Mouse (Mus musculus) 3134 (cell line): ENCODE data around the gene Gm28042.

ENCODE experiments used
- DNase-seq: peaks from one replicate; pipeline ENCODE4 v3.0.0-alpha.2; 2011; ENCODE audit warnings: low spot score; ENCODE audit not compliant: insufficient read length; ENCODE audit errors: extremely low read depth

Gene Gm28042

DNA sequence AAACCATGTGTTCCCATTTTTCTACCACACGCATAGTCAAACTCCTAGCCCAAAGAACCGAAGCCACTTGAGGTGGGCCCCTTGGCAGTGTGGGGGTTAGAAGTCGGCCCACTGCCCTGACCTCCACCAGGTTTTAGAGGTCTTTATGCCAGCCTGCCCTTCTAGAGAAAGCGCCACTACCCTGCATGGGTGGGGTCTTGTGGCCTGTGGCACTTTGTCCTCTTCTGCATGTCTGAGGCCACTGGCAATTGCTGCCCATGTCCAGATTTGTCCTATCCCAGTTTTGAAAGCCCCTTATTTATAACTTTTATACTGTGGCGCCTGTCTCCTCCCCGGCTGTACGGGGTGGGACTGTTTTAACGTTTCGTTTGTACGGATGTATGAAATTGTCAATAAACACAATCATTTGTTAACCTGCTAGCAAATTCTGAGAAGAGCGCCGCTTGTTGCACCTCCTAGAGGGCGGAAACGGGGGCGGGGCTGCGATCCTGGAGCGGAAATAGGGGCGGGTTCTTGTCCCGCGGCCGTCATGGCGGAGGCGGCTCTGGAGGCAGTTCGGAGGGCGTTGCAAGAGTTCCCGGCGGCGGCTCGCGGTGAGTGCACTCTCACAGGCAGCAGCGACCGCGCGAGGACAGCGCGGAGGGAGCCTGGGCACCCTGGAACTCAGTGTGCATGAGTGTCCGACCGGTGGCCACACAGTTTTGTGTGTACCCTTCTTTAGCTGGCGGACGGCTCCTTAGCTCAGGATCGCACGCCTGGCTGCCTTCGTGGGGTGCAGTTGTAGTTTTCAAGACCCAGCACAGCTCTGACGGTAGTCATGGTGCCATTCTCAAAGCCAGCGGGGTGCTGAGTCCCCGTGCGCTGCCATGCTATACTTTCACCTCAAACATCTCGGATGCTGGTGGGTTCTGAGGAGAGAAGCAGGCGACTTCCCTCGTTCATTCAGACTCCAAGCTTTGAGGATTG lies at the start of gene Gm28042, which contains the start of gene Jmjd7:
TSS of gene Gm28042 (plus strand) at position 510 of the 966 bp plus-strand sequence.
TSS of gene Jmjd7 (plus strand) at position 500 of the 966 bp plus-strand sequence.
- peak; percentile 94 for DNase-seq

GRCm38 (mm10) chr2:119980343-119980986 lies 46.8 kb upstream of the Gm28042 start:
- no peak for DNase-seq

GRCm38 (mm10) chr2:119981631-119982030 lies 45.7 kb upstream of the Gm28042 start:
- DNase-seq, result no peak

DNA sequence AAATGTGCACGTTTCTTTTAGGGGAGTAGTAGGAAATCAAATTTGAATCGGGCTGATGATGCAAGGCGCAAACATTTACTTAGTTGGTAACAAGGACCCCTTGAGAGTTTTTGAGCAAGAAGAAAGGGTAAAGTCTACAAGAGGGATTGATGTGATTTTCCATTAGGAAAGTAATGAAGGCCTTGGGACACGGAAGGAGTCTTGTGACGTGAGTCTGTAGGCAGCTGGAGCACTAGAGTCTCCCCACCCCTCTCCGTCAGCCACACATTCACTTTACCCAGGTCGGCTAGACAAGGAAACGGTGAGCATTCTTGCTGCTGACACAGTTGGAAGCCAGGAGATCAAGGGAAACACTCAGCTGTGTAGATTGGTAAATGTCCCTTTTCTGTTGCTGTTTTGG lies 41.4 kb upstream of the Gm28042 start:
- DNase-seq, result no peak

DNA sequence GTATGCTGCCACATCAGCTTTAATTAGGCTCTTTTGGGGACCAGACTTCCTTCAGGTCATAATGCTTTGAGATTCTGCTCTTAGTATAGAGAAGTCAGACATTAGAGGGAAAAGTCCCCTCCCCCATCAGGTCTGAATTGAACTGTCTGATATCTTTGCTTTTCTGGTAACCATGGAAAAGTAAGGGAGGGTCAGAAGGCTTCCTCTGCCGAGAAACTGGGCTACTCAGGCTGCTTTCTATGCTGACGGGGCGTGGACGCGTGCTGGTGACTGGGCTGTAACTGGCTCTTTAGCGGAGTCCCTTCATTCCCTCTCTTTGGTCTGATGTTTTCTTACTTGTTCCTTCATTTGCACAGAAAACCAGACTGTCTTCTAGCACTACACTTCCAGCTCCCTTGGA lies 40.9 kb upstream of the Gm28042 start:
- no peak for DNase-seq

DNA sequence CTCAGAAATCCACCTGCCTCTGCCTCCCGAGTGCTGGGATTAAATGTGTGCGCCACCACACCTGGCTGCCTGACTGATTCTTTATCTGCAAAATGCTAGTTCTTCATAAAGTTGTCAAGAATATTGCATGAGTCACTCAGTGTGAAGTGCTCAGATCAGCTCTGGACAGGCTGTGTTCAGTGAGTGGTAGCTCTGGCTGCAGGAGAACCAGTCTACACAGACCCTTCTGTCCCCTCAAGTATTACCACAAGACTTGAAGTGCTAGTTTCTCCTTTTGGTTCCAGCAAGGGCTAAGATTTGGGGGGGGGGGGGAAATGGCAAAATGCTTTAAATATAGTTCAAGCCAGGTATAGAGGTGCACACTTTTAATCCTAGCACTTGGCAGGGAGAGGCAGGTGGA lies 39.9 kb upstream of the Gm28042 start:
- no peak for DNase-seq

GRCm38 (mm10) chr2:119988952-119989351 lies 38.3 kb upstream of the Gm28042 start:
- no peak for DNase-seq

DNA sequence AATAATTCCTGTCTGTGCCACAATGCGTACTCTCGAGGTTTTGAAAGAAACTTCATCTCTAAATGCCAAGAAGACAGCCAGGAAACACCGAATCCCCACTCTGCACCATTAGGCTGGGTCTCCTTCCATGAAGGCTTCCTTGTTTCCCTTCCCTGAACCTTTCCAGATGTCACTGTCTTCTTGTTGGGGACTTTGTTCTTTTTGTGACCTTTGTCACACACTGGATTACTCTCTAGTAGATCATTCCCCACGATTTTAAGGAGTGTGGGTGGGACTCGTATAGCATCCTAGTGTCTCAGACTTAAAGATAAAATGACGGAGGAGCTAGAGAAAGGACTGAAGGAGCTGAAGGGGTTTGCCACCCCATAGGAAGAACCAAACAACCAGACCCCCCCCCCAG lies 36.4 kb upstream of the Gm28042 start:
- no peak for DNase-seq

DNA sequence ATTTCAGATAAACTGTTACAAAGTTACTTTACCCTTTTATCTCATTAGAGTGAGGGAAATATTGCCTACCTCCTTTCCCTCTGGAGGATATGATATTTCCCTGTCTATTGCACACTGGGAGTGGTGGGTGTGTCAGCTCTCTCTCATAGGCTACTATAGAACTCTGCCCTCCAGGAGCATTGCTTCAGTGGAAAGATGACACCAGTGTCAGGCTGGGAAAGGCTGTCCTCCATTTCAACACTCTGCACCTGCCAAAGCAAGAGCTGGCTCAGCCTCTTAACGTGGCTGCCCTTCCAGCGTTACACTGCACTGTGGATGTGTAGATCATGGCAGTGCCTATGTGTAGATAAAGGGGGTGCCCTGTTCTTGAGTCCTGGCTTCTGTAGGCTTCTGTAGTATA lies 34.9 kb upstream of the Gm28042 start:
- no peak for DNase-seq

- DNase-seq, result no peak
Observed at GRCm38 (mm10) chr2:119993515-119993914, 33.8 kb upstream of the Gm28042 start.

DNA sequence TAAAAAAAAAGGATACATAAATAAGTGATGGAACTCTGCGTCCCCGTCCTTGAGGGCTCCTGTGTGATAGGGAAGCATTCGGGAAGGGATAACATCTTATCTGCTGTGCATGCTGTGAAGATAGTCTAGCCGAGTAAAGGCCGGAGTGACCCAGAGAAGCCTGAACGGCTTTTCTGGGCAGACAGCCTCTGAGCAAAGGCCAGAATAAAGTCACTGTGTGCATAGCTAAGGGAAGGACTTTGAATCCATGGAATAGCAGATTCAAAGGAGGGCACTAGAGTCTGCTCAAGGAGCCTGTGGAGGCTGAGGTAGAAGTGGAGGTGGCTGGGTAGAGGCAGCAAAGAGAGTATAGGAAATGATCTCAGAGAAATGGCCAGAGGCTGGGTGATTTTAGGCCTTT lies 32.5 kb upstream of the Gm28042 start:
- DNase-seq, result no peak

DNA sequence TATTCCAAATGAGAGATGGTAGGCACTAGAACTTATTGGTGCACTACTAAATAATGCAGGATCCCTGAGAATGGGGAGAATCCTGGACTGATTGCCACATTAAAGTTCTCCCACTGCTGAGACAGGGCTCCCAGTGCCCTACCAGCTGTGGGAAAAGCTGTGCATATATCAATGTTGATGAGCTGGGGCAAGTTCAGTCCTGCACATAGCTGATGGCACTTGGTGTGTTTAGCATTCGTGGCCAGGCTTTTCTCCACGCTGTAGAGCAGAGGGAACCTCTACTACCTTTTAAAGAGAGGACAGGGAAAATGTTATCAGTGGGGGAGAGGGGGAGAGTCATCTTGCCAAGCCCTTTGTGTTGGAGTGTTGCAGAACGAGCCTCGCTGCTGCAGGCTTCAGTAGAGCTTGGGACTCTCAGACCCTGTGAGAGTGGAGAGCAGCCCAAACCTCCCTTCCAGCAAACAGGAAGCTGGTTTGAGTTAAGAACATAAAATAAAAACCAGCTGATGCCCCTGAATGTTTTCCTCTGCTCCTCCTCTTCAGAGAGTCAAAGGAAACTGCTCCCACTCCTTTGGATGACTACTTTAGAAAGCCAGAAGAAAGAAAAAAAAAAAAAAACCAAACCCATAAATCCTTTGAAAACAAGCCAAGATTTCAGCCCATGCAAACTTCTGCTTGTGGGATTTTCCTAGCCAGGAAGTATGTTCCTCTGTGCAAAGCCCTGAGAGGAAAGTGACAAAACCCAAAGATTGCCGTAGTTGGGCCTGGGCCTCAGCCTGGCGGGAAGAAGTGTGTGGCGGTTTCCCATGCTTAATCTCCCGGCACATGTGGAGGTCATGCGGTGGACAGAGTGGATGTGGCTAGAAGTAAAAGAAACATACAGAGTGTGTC lies 31.7 kb upstream of the Gm28042 start:
- DNase-seq, result no peak

GRCm38 (mm10) chr2:119997354-119997753 lies 29.9 kb upstream of the Gm28042 start:
- no peak for DNase-seq

DNA sequence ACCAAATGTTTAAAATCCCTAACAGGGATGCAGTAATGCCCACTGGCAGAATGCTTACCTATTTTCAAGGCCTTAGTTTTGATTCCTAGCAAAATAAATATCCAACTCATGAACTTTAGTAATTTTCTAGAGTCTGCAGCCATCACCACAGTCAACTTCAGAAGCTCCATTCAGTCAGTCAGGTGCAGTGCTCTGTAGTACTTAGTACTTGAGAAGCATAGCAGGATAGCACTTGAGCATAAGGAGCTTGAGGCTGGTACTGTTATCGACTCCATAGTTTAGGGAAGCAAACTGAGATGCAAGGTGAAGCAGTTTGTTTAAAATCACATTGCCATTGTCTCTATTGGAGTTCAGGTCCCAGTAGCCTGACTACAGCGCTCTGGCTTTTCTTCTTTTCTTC lies 27.6 kb upstream of the Gm28042 start:
- DNase-seq, result no peak

- DNase-seq, result no peak
Observed at GRCm38 (mm10) chr2:120000882-120001584, 26.3 kb upstream of the Gm28042 start.

- DNase-seq, result no peak
Observed at GRCm38 (mm10) chr2:120001956-120002355, 25.3 kb upstream of the Gm28042 start.

GRCm38 (mm10) chr2:120003970-120004369 lies 23.3 kb upstream of the Gm28042 start:
- DNase-seq, result no peak

DNA sequence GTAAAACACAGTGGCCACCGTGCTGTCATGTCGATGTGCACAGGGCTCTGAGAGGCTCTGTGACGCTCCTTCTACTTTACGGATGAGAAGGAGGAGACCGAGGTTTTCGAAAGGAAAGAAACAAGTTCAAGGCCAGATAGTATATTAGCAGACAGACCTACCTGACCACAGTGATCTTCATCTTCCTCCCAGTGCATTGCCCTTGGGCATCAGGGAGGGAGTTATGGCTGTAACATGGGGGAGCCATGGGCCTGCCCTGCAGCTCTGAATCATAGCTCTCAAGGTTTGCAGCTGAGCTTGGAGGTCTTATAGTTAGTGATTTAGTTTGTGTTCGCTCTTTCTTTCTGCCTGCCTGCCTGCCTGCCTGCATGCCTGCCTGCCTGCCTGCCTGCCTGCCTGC lies 20.6 kb upstream of the Gm28042 start:
- DNase-seq, result no peak

GRCm38 (mm10) chr2:120007680-120008210 lies 19.5 kb upstream of the Gm28042 start:
- no peak for DNase-seq

DNA sequence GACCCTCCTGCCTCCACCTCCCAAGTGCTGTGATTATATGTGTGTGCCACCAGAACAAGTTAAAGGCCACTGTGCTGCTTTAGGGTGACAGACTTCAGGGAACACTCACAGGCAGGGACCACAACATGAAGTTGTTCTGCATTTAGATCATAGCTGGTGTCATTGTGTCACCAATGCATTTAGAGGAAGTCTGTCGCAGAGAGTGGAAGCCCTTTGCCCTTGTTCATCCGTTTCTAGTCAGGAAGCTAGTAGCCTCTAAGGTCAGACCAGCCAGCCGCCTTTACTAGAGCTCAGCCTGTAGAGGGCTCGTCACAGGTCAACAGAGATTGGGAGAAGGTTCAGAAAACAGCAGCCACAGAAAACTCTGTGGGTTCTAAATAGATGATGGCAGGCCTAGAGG lies 18.6 kb upstream of the Gm28042 start:
- DNase-seq, result no peak
